Comparison of ENCODE assay signal across 26 mouse cellular contexts in the genomic region with DNA sequence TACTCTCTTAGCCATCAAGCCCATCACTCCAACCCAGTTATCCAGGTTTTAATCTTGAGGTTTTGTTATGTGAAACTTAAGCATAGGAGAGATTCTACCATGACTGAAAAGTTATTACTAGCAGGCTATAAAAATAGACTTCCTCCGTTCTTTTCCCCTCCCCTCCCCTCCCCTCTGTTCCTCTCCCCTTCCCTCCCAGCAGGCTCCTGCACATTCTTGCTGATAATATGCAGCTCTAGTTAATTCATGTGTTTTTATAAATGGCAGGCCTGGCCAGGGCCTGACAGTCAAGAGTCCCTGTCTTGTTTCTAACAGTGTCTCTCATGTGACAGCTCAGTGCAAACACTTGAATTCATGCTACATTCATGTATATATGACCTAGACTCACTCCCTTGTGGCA. TPM values are rescaled to one million over a fixed set of nuclear protein-coding genes. Genes with fewer than 3 reads are reported as not detected.
DNase-seq lines count a peak whose midpoint lies in the region; ATAC-seq and TF ChIP-seq lines count a peak whose summit lies in the region.
"Had no signal": no experiment of that assay in that cellular context is flagged by ENCODE, and none has a peak within 500 bp of the region (broad histone marks: within the 10 kb centered on the region; RNA-seq: fewer than 3 reads in every experiment).

No protein-coding gene starts in this region.

- no peaks in the 10 kb centered on the region for H3K4me1 ChIP-seq in heart, adult 2 months (ENCODE audit: control insufficient read depth, insufficient read depth, low read length)
- H3K4me1 ChIP-seq in heart, embryonic 13.5 days: peaks cover 32% of the 10 kb centered on the region
- H3K4me1 ChIP-seq in heart, embryonic 16.5 days (ENCODE audit: control insufficient read depth, insufficient read depth, low read length): peaks cover 12% of the 10 kb centered on the region
- H3K4me1 ChIP-seq: forebrain, embryonic 10.5 days; forebrain, embryonic 13.5 days had no signal

- no peak for DNase-seq in heart, adult 2 months
- DNase-seq in heart, postnatal 25 days (ENCODE audit: low spot score): no peak
- no peak for DNase-seq in heart, adult 8-10 months (ENCODE audit: low spot score)
- DNase-seq in heart, adult 9 months (ENCODE audit: low spot score in 2 of 2): no peak
- DNase-seq: adrenal gland, postnatal 10 days; adrenal gland, postnatal 36 days; B cell, adult 2 months; cerebellum, adult 18-20 months; cerebellum, adult 9-10 months; cerebellum, postnatal 14 days; gastrocnemius, postnatal 25 days; heart, postnatal 4 days; kidney, adult 18-20 months; kidney, adult 9 months had no signal

- no peak overlapping the region for H3K9ac ChIP-seq in heart, adult 2 months (ENCODE audit: low read depth, low read length)
- no peak overlapping the region; the same call in 1 of the 2 replicates for H3K9ac ChIP-seq in heart, embryonic 13.5 days
- no peak overlapping the region for H3K9ac ChIP-seq in heart, embryonic 16.5 days (ENCODE audit: low read length)
- H3K9ac ChIP-seq: forebrain, embryonic 13.5 days; hindbrain, embryonic 14.5 days had no signal

- H3K27me3 ChIP-seq in heart, adult 2 months (ENCODE audit: control insufficient read depth, insufficient read depth, low read length): no peaks in the 10 kb centered on the region
- H3K27me3 ChIP-seq in heart, embryonic 13.5 days (replicated peaks): no peaks in the 10 kb centered on the region
- no peaks in the 10 kb centered on the region for H3K27me3 ChIP-seq in heart, embryonic 16.5 days (ENCODE audit: control insufficient read depth, insufficient read depth, low read length)
- H3K27me3 ChIP-seq: CH12.LX; forebrain, embryonic 13.5 days; Patski had no signal

- no peak overlapping the region for H3K4me3 ChIP-seq in heart, adult 2 months
- no peak overlapping the region for H3K4me3 ChIP-seq in heart, embryonic 13.5 days
- H3K4me3 ChIP-seq in heart, embryonic 16.5 days (ENCODE audit: low read length): no peak overlapping the region
- H3K4me3 ChIP-seq: forebrain, embryonic 10.5 days; forebrain, embryonic 13.5 days had no signal

- intact Hi-C loops in heart, adult 2 months (cut with DNase I): loop anchor here (1.0 kb wide), 1 partner anchor 192 kb away; no protein-coding TSS in a partner anchor
- intact Hi-C loops in heart, postnatal 25 days (cut with DNase I): no loop called here

- WGBS in heart, adult 2 months: 5% methylated on average over 1 of the region's 1 CpGs
- 25% methylated on average over 1 of the region's 1 CpGs for WGBS in heart, embryonic 13.5 days
- WGBS in heart, embryonic 16.5 days: 19% methylated on average over 1 of the region's 1 CpGs

- TF ChIP-seq CTCF in heart, adult 2 months (IDR thresholded peaks at IDR 0.05): no peak

- no peaks in the 10 kb centered on the region for H3K9me3 ChIP-seq in heart, embryonic 13.5 days
- H3K9me3 ChIP-seq in heart, embryonic 16.5 days (replicated peaks; ENCODE audit: control insufficient read depth, low read length): no peaks in the 10 kb centered on the region
- H3K9me3 ChIP-seq: forebrain, embryonic 10.5 days; forebrain, embryonic 13.5 days; G1E had no signal

- ATAC-seq in heart, embryonic 13.5 days (ENCODE audit: extremely low read depth, insufficient number of reproducible peaks, low FRiP score, low TSS enrichment): no peak; the same call in 1 of the 2 replicates
- peak; percentile 74 for ATAC-seq in heart, embryonic 16.5 days (replicated peaks; ENCODE audit: extremely low read depth, insufficient read depth, low FRiP score)
- ATAC-seq: forebrain, embryonic 13.5 days; forebrain, embryonic 16.5 days; hindbrain, postnatal 0 days; inflammation-experienced regulatory T-cells, adult 6 months; intestine, embryonic 16.5 days; Patski had no signal

- peak overlapping the region; percentile 47 for H3K27ac ChIP-seq in heart, adult 2 months
- peak overlapping the region; percentile 79 for H3K27ac ChIP-seq in heart, embryonic 13.5 days (replicated peaks)
- H3K27ac ChIP-seq in heart, embryonic 16.5 days (ENCODE audit: low read length): peak overlapping the region; percentile 83
- H3K27ac ChIP-seq: forebrain, embryonic 10.5 days; forebrain, embryonic 13.5 days; hindbrain, embryonic 14.5 days; hindbrain, postnatal 0 days had no signal

- H3K36me3 ChIP-seq in heart, adult 2 months (ENCODE audit: control insufficient read depth, insufficient read depth, low read length): peaks cover 6% of the 10 kb centered on the region
- peaks cover 92% of the 10 kb centered on the region for H3K36me3 ChIP-seq in heart, embryonic 13.5 days
- H3K36me3 ChIP-seq in heart, embryonic 16.5 days (ENCODE audit: control insufficient read depth, insufficient read depth): peaks cover 41% of the 10 kb centered on the region

- peak overlapping the region; percentile 12 for H3K4me2 ChIP-seq in heart, embryonic 13.5 days
- peak overlapping the region; percentile 14 for H3K4me2 ChIP-seq in heart, embryonic 16.5 days (ENCODE audit: low read depth, low read length)
- H3K4me2 ChIP-seq: forebrain, embryonic 13.5 days; hindbrain, embryonic 14.5 days had no signal

- no peak for TF ChIP-seq POLR2A in heart, adult 2 months (IDR thresholded peaks at IDR 0.05; ENCODE audit: insufficient read depth, low read depth, low read length)

- 0 out of 2 replicates have a peak, but pooled peaks cover 1% of the 10 kb centered on the region for H3K79me2 ChIP-seq in heart, adult 2 months (replicated peaks; ENCODE audit: control insufficient read depth, insufficient read depth, low read length)

- TF ChIP-seq EP300 in heart, adult 2 months (IDR thresholded peaks at IDR 0.05; ENCODE audit: insufficient read depth, low read depth, low read length): no peak

RNA-seq across cellular contexts. Expression of a gene that starts 11.5 kb away (rescaled TPM):
- total RNA-seq in heart, adult 2 months (2021): 100 to 1,000 TPM; 406 to 437 TPM
- 462 and 645 TPM in 2 replicates for polyA plus RNA-seq in heart, adult 2 months (2012; rRNA removed)
- total RNA-seq in heart, postnatal 25 days (2021): 100 to 1,000 TPM; 374 to 387 TPM
- 305 and 332 TPM in 2 replicates for polyA plus RNA-seq in heart, embryonic 13.5 days (2015; fragmentation: Nextera tagmentation; extraction: Ambion mirVana)
- total RNA-seq in heart, adult 8-10 months (2022): 100 to 1,000 TPM; 413 to 443 (median 429) TPM
- 317 and 318 TPM in 2 replicates for polyA plus RNA-seq in heart, embryonic 16.5 days (2015; fragmentation: Nextera tagmentation; extraction: Ambion mirVana)

RNA-seq across cellular contexts. Expression of a gene that starts 29.9 kb away (rescaled TPM):
- total RNA-seq in heart, adult 2 months (2021): 1 to 10 TPM; 3.9 to 5.1 TPM
- polyA plus RNA-seq in heart, adult 2 months (2012; rRNA removed): 3.8 and 5.6 TPM in 2 replicates
- total RNA-seq in heart, postnatal 25 days (2021): 1 to 10 TPM; 4.1 to 5.2 TPM
- polyA plus RNA-seq in heart, embryonic 13.5 days (2015; fragmentation: Nextera tagmentation; extraction: Ambion mirVana): 17.1 and 19.9 TPM in 2 replicates
- 1 to 10 TPM; 3.7 to 6.6 (median 4.6) TPM for total RNA-seq in heart, adult 8-10 months (2022)
- 11.0 and 12.2 TPM in 2 replicates for polyA plus RNA-seq in heart, embryonic 16.5 days (2015; fragmentation: Nextera tagmentation; extraction: Ambion mirVana)
